Mouse (Mus musculus) midbrain, embryonic 11.5 days (tissue): ENCODE data around the gene Itga9. TPM values are rescaled to one million over a fixed set of nuclear protein-coding genes. Genes with fewer than 3 reads are reported as not detected.

Source experiments
- ATAC-seq: fragments of 200-750 bp; cut with Nextera tagmentation; 2 replicates; pipeline ENCODE4 v1.8.0; 2017; ENCODE audit warnings: moderate TSS enrichment, moderate library complexity; ENCODE audit not compliant: low FRiP score
- DNase-seq: peaks from one replicate; pipeline ENCODE4 v3.0.0; 2015; ENCODE audit warnings: low spot score; ENCODE audit errors: missing footprints
- H3K27ac ChIP-seq: fragments of 300-500 bp; sonication (generic); 2 replicates; pipeline ENCODE4 v1.5.1; 2014; ENCODE audit warnings: low read depth, low read length
- H3K27me3 ChIP-seq: fragments of 300-500 bp; sonication (generic); 2 replicates; pipeline ENCODE4 v1.6.1; 2014; ENCODE audit warnings: mild to moderate bottlenecking, low read length, moderate library complexity, mixed read lengths; ENCODE audit not compliant: control insufficient read depth, insufficient read depth
- H3K36me3 ChIP-seq: fragments of 300-500 bp; sonication (generic); 2 replicates; pipeline ENCODE4 v1.6.1; 2014; ENCODE audit warnings: mild to moderate bottlenecking, low read length, moderate library complexity, mixed read lengths; ENCODE audit not compliant: control insufficient read depth, insufficient read depth
- H3K4me1 ChIP-seq: fragments of 300-500 bp; sonication (generic); 2 replicates; pipeline ENCODE4 v1.6.1; 2014; ENCODE audit warnings: low read length; ENCODE audit not compliant: control insufficient read depth, insufficient read depth
- H3K4me2 ChIP-seq: fragments of 300-500 bp; sonication (generic); 2 replicates; pipeline ENCODE4 v1.6.1; 2014; ENCODE audit warnings: mild to moderate bottlenecking, moderate library complexity
- H3K4me3 ChIP-seq: fragments of 300-500 bp; sonication (generic); 2 replicates; pipeline ENCODE4 v1.5.1; 2014; ENCODE audit warnings: low read depth, low read length
- H3K9ac ChIP-seq: fragments of 300-500 bp; sonication (generic); 2 replicates; pipeline ENCODE4 v1.6.1; 2014; ENCODE audit warnings: low read length
- H3K9me3 ChIP-seq: fragments of 300-500 bp; sonication (generic); 2 replicates; pipeline ENCODE4 v1.6.1; 2016; ENCODE audit warnings: low read length; ENCODE audit not compliant: control insufficient read depth
- WGBS: fragments of 180-500 bp; shearing (Covaris S2); extraction: QIAGEN DNeasy Blood & Tissue Kit; methylation state at CpG from one replicate; pipeline ENCODE4 v1.1.7; 2014; 5-methylcytosine and 5-hydroxymethylcytosine counted together
- polyA plus RNA-seq: library from polyadenylated mRNA; unstranded; fragments of >200 nt; fragmentation: Nextera tagmentation; extraction: Ambion mirVana; gene quantifications from 2 replicates; pipeline ENCODE4 v1.2.1, GENCODE M21; 2014

Itga9 gene
- polyA plus RNA-seq, 1 experiment from 2014 or later, result 4.0 TPM

DNA sequence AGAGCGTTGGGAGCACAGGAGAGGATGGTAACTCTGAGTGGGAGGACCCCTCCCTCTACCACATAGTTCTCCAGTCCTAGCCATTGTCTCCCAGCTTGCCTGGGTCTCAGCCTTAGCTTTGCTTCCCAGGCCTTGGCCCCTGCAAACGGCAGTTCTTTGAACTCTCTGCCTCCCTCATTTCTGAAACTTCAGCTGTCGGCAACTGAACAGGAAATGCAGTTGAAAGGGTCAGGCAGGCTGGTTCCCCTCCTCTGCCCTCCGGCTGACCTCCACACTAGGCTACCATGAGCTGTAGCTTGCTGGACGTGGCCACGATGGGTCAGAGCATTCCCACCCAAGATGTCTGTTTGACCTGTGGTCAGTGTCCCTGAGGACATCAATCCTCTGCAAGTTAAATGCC, 48.5 kb downstream of the Itga9 start:
- Histone ChIP-seq H3K27me3 (no peaks in the 10 kb centered on the region), H3K4me3 (no peak overlapping the region), H3K4me1 (no peaks in the 10 kb centered on the region; the same call in 1 of the 2 replicates), H3K9me3 (no peaks in the 10 kb centered on the region), H3K27ac (no peak overlapping the region), H3K36me3 (no peaks in the 10 kb centered on the region), H3K4me2 (no peak overlapping the region), H3K9ac (no peak overlapping the region)
- ATAC-seq, result no peak
- WGBS, result 57% methylated on average over 6 of the region's 6 CpGs
- peak; percentile 83 for DNase-seq

GRCm38 (mm10) chr9:118655726-118656125, 49.2 kb downstream of the Itga9 start:
- no peak for ATAC-seq
- Histone ChIP-seq H3K4me1 (no peaks in the 10 kb centered on the region; the same call in 1 of the 2 replicates), H3K9me3 (no peaks in the 10 kb centered on the region), H3K36me3 (no peaks in the 10 kb centered on the region), H3K27me3 (no peaks in the 10 kb centered on the region), H3K27ac (no peak overlapping the region), H3K9ac (no peak overlapping the region), H3K4me2 (no peak overlapping the region), H3K4me3 (no peak overlapping the region)
- peak; percentile 45 for DNase-seq
- 93% methylated on average over 3 of the region's 3 CpGs for WGBS

GRCm38 (mm10) chr9:118658159-118658558, 51.7 kb downstream of the Itga9 start:
- no peaks in the 10 kb centered on the region for H3K36me3 ChIP-seq
- DNase-seq (peak; percentile 35), ATAC-seq (no peak)
- H3K4me3 ChIP-seq, result no peak overlapping the region
- H3K27ac ChIP-seq, result no peak overlapping the region
- H3K4me2 ChIP-seq, result no peak overlapping the region
- H3K27me3 ChIP-seq, result no peaks in the 10 kb centered on the region
- H3K9ac ChIP-seq, result no peak overlapping the region
- no peaks in the 10 kb centered on the region for H3K9me3 ChIP-seq
- no peaks in the 10 kb centered on the region for H3K4me1 ChIP-seq
- 82% methylated on average over 7 of the region's 7 CpGs for WGBS

DNA sequence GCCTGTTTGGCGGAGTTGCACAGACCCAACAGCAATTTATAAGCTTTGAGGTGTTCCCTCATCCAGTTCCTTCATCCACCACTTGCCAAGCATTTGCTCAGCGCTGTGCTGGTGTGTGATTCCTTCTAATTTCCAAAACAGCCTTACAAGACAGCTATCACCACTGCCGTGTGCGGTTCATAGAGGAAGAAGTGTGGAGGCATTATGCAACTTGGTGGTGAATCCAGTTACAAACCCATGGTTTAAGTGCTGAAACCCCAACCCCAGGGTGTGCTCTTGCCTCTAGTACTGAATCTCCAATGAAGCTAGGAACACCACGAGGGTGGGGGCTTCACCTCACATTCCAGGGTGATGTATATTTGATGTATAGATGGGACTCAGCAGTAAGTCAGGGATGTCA, 53.3 kb downstream of the Itga9 start:
- no peaks in the 10 kb centered on the region for H3K9me3 ChIP-seq
- DNase-seq (peak; percentile 39), ATAC-seq (no peak)
- no peak overlapping the region for H3K27ac ChIP-seq
- no peaks in the 10 kb centered on the region for H3K36me3 ChIP-seq
- no peak overlapping the region for H3K9ac ChIP-seq
- no peak overlapping the region for H3K4me2 ChIP-seq
- no peak overlapping the region for H3K4me3 ChIP-seq
- H3K27me3 ChIP-seq, result no peaks in the 10 kb centered on the region
- WGBS, result 92% methylated on average over 5 of the region's 5 CpGs
- no peaks in the 10 kb centered on the region for H3K4me1 ChIP-seq

- Histone ChIP-seq H3K4me1 (no peaks in the 10 kb centered on the region), H3K36me3 (no peaks in the 10 kb centered on the region), H3K4me2 (no peak overlapping the region), H3K4me3 (no peak overlapping the region), H3K9me3 (no peaks in the 10 kb centered on the region), H3K27ac (no peak overlapping the region), H3K9ac (no peak overlapping the region), H3K27me3 (no peaks in the 10 kb centered on the region)
- ATAC-seq (no peak), DNase-seq (peak; percentile 31)
- WGBS, result 86% methylated on average over 7 of the region's 7 CpGs
Observed at GRCm38 (mm10) chr9:118660259-118660658, 53.8 kb downstream of the Itga9 start.

DNA sequence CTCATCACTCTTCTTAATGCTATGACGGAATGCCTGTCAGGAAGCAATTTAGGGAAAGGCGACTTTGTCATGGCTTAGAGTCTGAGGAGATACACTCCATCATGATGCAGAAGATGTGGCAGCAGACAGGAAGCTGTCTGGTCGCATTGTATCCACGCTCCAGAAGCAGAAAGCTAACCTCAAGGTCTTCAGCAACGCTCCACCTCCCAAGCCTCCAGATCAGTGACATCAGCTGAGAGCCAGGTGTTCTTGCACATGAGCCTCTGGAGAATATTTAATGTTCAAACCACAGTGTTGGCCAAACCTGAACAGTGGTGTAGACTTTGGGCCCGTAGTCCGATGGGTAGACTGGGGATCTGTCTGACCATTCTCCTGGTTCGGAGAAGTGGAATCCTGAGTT, 55.5 kb downstream of the Itga9 start:
- WGBS, result 97% methylated on average over 8 of the region's 8 CpGs
- H3K4me1 ChIP-seq, result no peaks in the 10 kb centered on the region
- H3K27me3 ChIP-seq, result no peaks in the 10 kb centered on the region
- H3K4me2 ChIP-seq, result no peak overlapping the region
- H3K9me3 ChIP-seq, result no peaks in the 10 kb centered on the region
- no peaks in the 10 kb centered on the region for H3K36me3 ChIP-seq
- ATAC-seq, result no peak
- no peak overlapping the region for H3K9ac ChIP-seq
- no peak overlapping the region for H3K4me3 ChIP-seq
- no peak for DNase-seq
- H3K27ac ChIP-seq, result no peak overlapping the region

GRCm38 (mm10) chr9:118662476-118662875, 56.0 kb downstream of the Itga9 start:
- Histone ChIP-seq H3K9me3 (no peaks in the 10 kb centered on the region), H3K4me1 (no peaks in the 10 kb centered on the region), H3K4me3 (no peak overlapping the region), H3K9ac (no peak overlapping the region), H3K4me2 (no peak overlapping the region), H3K36me3 (no peaks in the 10 kb centered on the region), H3K27ac (no peak overlapping the region), H3K27me3 (no peaks in the 10 kb centered on the region)
- no peak for ATAC-seq
- WGBS, result 94% methylated on average over 10 of the region's 10 CpGs
- DNase-seq, result peak; percentile 62

GRCm38 (mm10) chr9:118663938-118664337, 57.4 kb downstream of the Itga9 start:
- H3K36me3 ChIP-seq, result no peaks in the 10 kb centered on the region
- DNase-seq, result no peak
- H3K9me3 ChIP-seq, result no peaks in the 10 kb centered on the region
- H3K9ac ChIP-seq, result no peak overlapping the region
- no peak overlapping the region for H3K4me3 ChIP-seq
- H3K4me1 ChIP-seq, result no peaks in the 10 kb centered on the region
- no peaks in the 10 kb centered on the region for H3K27me3 ChIP-seq
- 75% methylated on average over 6 of the region's 6 CpGs for WGBS
- no peak overlapping the region for H3K4me2 ChIP-seq
- no peak overlapping the region for H3K27ac ChIP-seq
- ATAC-seq, result no peak

- DNase-seq, result no peak
- Histone ChIP-seq H3K4me1 (no peaks in the 10 kb centered on the region), H3K36me3 (no peaks in the 10 kb centered on the region), H3K4me2 (no peak overlapping the region), H3K9me3 (no peaks in the 10 kb centered on the region), H3K4me3 (no peak overlapping the region), H3K27me3 (no peaks in the 10 kb centered on the region), H3K9ac (no peak overlapping the region), H3K27ac (no peak overlapping the region)
- ATAC-seq, result no peak
- WGBS, result 75% methylated on average over 3 of the region's 3 CpGs
Observed at GRCm38 (mm10) chr9:118666069-118666468, 59.6 kb downstream of the Itga9 start.

- H3K9ac ChIP-seq, result no peak overlapping the region
- no peak overlapping the region for H3K27ac ChIP-seq
- H3K4me3 ChIP-seq, result no peak overlapping the region
- H3K4me1 ChIP-seq, result no peaks in the 10 kb centered on the region
- DNase-seq, result no peak
- no peaks in the 10 kb centered on the region for H3K9me3 ChIP-seq
- WGBS, result 79% methylated on average over 3 of the region's 3 CpGs
- H3K27me3 ChIP-seq, result no peaks in the 10 kb centered on the region
- no peak overlapping the region for H3K4me2 ChIP-seq
- ATAC-seq, result no peak
- H3K36me3 ChIP-seq, result no peaks in the 10 kb centered on the region
Observed at GRCm38 (mm10) chr9:118669696-118670095, 63.2 kb downstream of the Itga9 start.
